Mouse (Mus musculus) hematopoietic stem cell, adult 5-6 weeks (primary cell): ENCODE measurements around the gene Hpca. TPM values are rescaled to one million over a fixed set of nuclear protein-coding genes. Genes with fewer than 3 reads are reported as not detected.

ENCODE experiments used
- ATAC-seq, 2 experiments: fragments of 125-278 bp in 1 of 2; replicated peaks in 1 of 2; 2 replicates each; pipeline ENCODE4 v1.8.0; 2016 to 2017; ENCODE audit warnings: inconsistent platforms in 2 of 2, mild to moderate bottlenecking in 2 of 2, moderate number of reproducible peaks in 2 of 2, low read depth in 1 of 2, moderate TSS enrichment in 1 of 2; ENCODE audit not compliant: low FRiP score in 2 of 2, poor library complexity in 2 of 2, severe bottlenecking in 2 of 2, insufficient read depth in 1 of 2, low TSS enrichment in 1 of 2
- total RNA-seq: library from RNA; stranded (forward); fragments of 172-1452, 232-1000 nt; gene quantifications from 2 replicates; pipeline ENCODE4 v1.2.3, GENCODE M21; 2017

Hpca gene
- total RNA-seq, 1 experiment from 2014 or later: not detected

- ATAC-seq: no peak
Observed at GRCm38 (mm10) chr4:129139642-129140041, 17.8 kb upstream of the Hpca start.

- ATAC-seq: no peak
Observed at GRCm38 (mm10) chr4:129137392-129138321, 15.8 kb upstream of the Hpca start.

DNA sequence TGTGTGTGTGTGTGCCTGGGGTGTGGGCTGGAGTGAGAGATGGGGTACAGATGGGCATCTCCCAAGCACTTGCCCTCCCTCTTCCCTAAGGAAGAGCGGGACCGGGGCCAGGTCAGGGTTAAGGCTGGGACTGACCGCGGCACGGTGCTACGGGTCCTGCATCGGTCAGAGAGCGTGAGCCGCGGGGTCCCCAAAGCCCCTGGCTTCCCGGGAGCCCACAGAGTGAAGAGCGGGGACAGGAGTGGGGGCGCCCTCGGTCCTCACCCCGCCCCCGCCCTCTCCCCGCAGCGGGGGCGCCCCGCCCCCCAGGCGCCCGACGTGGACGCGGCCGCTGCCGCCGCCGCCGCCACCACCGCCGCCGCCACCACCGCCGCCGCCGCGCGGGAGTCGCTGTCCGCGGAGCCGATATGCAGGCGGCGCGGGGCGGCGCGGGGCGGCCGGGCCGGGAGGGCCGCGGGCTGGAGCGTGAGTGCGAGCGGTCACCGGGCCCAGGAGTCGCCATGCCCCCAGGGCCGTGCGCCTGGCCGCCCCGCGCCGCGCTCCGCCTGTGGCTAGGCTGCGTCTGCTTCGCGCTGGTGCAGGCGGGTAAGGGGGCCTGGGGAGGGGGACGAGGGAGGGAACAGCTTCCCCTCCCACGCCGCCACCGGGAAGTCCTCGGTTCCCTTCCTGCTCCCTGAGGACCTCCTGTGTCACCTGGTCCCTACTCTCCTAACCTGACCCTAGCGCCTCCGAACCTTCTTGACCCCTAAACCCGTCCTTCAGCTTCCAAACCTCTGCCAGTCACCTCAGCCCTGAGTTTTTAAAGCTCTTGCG, 14.9 kb upstream of the Hpca start, which contains the start of gene Fndc5:
Gene Fndc5, plus strand, starts transcription at position 421 of the 813 bp plus-strand sequence.
- no peak for ATAC-seq

GRCm38 (mm10) chr4:129136189-129136578, 14.3 kb upstream of the Hpca start:
- ATAC-seq: no peak

DNA sequence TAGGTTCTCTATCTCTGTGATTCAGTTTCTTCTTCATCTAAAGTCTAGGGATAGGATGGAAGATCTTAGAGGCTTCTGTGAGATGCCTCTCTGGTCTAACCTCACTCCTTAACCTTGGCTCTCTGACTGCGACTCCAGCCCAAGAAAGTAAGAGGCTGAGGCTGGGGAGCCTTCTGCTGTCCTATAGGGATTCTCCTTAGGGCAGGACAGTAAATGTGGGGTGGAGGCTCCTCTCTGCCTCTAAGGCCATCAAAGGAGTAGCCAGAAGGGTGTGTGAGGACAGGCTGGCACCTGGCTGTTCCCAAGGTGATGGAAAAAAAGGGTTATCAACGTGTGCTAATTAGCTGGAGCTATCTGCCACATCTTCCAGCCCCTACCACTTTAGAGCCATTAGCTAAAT, 13.8 kb upstream of the Hpca start:
- ATAC-seq: no peak

GRCm38 (mm10) chr4:129134799-129135585, 13.2 kb upstream of the Hpca start:
- ATAC-seq: peak in 1 of 2 experiments; percentile 49; a peak in 1 of 4 replicates

DNA sequence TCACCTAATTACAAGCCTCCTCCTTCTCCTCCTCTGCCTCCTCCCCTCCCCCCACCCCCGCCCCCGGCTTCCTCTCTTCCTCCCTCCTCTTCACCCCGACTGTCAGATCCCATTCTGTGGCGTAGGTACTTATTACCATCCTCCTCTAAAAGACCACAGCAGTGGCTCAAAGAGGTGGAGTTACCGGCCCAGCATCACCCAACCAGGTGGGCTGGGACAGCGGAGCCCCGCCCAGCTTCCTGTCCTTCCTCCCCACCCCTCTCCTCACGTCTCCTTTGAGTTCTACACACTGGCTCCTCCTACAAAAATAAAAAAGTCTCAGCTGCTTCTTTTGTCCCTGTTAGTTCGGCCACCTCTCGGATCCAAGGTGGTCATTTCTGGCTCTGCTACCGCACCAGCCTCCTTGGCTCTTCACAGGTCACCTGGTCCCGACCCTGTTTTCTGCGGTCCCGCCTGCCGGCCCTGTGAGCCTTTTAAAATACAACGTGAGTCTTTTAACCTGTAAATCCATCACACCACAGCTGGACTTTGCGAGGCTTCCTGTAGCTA, 9.0 kb upstream of the Hpca start:
- peak; percentile 59 to 60; a peak in 3 of 4 replicates for ATAC-seq

- peak in 1 of 2 experiments; percentile 50; a peak in 1 of 4 replicates for ATAC-seq
Observed at GRCm38 (mm10) chr4:129130149-129130548, 8.3 kb upstream of the Hpca start.

DNA sequence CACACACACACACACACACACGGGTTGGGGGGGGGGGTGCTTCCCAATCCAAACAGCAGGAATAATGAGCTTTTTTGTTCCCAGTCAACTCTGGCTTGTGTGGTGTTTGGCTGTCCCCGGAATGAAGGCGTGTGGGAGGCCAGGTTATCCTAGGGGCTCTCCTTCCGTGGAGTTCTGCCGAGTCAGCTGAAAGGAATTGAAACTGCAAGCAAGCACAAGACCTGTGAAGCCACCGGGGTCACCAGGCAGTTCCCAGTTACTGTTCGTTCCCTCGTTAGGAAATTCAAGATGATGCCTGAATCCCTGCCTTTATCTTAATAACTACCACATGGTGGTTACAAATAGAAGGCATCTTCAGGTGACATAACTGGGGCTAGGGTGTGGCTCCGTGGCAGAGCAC, 7.6 kb upstream of the Hpca start:
- ATAC-seq: no peak

DNA sequence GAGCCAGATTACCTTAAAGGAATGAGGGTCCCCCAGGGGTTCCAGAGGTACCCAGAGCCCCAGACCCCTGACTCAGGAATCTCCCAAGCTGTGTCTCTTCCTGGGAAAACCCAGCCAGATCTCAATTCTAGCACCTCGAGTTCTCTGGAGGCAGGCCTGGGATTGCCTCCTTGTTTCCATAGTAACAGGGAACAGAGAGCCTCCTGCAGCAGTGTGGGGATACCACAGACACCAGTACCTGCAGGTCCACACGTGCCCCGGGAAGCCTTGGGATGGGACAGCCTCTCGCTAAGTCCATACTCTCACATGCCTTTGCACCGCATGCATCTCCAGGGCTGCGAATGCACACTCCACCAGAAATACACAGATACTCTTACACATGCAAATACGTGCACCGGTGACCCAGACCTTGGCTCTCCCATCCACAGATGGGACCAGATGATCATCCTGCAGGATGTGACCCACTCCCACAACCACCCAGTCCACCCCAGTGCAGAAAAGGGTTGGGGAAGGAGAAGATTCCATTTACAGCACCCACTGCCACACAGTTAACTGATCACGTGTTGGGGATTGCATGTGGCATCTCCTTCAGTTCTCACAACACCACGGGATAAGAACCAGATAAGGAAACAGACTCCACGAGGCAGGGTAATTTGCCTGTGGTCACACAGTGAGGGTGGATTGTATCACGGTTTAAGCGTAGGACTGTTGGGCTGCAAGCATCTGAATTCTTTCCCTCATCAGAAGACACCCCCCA, 6.9 kb upstream of the Hpca start:
- ATAC-seq: no peak

DNA sequence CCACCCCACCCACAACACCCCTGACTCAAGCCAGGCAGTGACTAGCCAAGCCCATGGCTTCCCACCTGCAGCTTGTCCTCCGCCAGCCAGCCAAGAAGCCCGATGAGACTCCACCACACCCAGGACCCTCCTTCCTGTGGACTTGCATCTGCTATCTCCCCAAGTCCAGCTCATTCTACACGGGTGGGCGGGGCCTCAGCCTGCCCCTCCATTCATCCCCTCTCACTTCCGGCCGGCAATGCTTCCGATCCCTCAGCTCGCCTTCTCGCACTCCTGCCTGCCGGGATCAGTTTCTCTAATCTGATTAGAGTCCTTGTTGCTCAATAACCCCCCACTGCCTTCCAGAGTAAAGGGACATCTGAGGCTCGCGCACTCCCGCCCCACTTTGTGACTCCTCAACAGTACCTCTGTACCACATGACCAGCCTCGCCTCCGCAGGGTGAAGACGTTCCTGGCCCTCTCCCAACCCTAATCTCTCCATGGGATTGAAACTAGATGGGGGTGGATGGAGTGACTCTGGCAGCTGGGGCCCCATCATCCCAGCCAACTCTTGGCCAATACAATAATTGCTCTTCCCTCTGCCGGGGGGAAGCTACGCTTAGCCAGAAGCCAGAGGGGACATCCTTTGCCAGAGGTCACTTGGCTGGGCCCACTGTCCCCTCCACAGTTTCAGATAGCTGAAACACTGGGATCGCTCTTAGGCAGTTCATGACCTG, 4.1 kb upstream of the Hpca start:
- no peak for ATAC-seq

DNA sequence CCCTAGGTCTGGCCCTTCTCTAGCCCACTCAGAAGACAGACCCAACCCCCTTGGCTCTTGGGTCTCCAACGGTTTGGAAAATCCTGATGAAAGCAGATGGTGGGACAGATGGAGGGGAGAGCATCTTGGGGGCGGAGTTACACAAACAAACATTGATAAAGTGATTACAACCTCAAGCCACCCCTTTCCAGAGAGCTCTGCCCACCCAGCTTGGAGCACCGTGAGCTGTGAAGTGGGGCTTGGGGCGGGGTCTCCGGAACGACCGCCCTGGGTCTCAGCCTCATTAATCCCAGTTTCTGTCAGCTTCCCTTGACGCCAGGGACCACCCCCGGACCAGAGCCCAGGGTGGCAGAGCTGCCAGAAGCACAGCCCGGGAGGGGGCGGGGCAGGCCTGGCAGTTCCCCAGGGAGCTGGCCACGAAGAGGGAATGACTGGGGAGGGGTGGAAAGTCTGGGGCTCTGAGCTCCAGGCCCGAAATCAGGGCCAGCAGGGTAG, 2.9 kb upstream of the Hpca start:
- no peak for ATAC-seq

DNA sequence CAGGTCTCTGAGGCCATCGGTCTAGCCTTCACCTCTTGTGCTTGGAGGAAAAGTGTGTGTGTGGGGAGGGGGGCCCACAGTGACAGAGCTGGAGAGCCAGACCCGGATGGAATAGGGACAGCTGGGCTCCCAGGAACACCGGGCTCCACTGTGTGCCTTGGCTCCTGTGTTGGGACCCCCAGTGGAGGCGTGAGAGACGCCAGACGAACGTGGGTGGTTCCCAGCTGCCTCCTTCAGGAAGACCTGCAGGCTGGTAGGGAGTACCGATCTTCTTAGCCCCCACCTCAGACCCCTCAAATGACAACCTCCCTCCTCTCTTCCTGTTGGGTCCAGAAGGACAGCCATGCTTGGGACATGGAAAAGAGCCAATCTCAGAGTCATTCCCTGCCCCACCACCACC, 883 bp upstream of the Hpca start:
- no peak for ATAC-seq

DNA sequence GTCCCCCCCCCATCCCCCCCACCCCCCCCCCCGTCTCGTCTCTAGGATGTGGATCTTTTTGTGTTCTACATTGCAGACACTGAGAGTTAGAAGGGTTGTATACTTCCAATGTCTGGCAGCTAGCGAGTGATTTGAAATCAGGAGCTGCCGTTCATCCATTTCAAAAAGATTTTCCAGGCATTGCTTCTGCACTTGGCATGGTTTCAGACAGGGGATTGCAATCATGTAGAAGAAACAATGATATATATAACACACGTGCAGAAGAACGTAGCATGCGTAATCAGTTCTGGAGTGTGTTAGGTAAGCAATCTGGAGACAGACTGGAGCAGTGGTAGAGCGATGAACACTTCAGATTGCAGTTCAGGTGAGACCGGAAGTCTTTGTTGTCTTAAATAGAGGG, 271 bp upstream of the Hpca start:
- no peak for ATAC-seq

- ATAC-seq: peak; percentile 56 to 69; a peak in 2 of 4 replicates
Observed at GRCm38 (mm10) chr4:129120520-129121445, 1.1 kb downstream of the Hpca start.
